Mouse (Mus musculus) megakaryocyte progenitor cell, adult 5-6 weeks (primary cell): ENCODE measurements around the gene Plekhm3. TPM values are rescaled to one million over a fixed set of nuclear protein-coding genes. Genes with fewer than 3 reads are reported as not detected.

Experiments used
- ATAC-seq: replicated peaks from 2 replicates; pipeline ENCODE4 v1.8.0; 2016; ENCODE audit warnings: mild to moderate bottlenecking, moderate TSS enrichment, inconsistent platforms; ENCODE audit not compliant: poor library complexity
- total RNA-seq, 2 experiments: library from RNA; stranded (forward) in 1 of 2; stranded (reverse) in 1 of 2; fragments of 157-497, 149-512 nt in 1 of 2; fragments of 200-1000 nt in 1 of 2; gene quantifications; 2 replicates each; pipeline versions ENCODE4 v1.2.3 to v1.2.4; 2015 to 2017

The Plekhm3 gene
- total RNA-seq, 2 experiments from 2014 or later, result 3.3 to 9.2 TPM

GRCm38 (mm10) chr1:64836584-64836983 is 120.0 kb downstream of the Plekhm3 start:
- no peak for ATAC-seq

GRCm38 (mm10) chr1:64836114-64836513 is 120.5 kb downstream of the Plekhm3 start:
- ATAC-seq, result no peak

GRCm38 (mm10) chr1:64831552-64831951 is 125.1 kb downstream of the Plekhm3 start:
- ATAC-seq, result no peak

- ATAC-seq, result peak; percentile 20; the same call in 1 of the 2 replicates
Observed at GRCm38 (mm10) chr1:64827434-64827833, 129.2 kb downstream of the Plekhm3 start.

GRCm38 (mm10) chr1:64826348-64827103 is 130.1 kb downstream of the Plekhm3 start:
- no peak for ATAC-seq

- ATAC-seq, result peak; percentile 76
Observed at GRCm38 (mm10) chr1:64823564-64823963, 133.1 kb downstream of the Plekhm3 start.

GRCm38 (mm10) chr1:64817709-64818108 is 138.9 kb downstream of the Plekhm3 start:
- no peak for ATAC-seq

- ATAC-seq, result no peak
Observed at GRCm38 (mm10) chr1:64813182-64813581, 143.4 kb downstream of the Plekhm3 start.

- 0 out of 2 replicates have a peak, but pooled peaks have one; percentile 37 for ATAC-seq
Observed at GRCm38 (mm10) chr1:64811956-64812355, 144.7 kb downstream of the Plekhm3 start.

GRCm38 (mm10) chr1:64809085-64809484 is 147.5 kb downstream of the Plekhm3 start:
- ATAC-seq, result no peak

- no peak for ATAC-seq
Observed at GRCm38 (mm10) chr1:64807766-64808165, 148.9 kb downstream of the Plekhm3 start.

- ATAC-seq, result no peak
Observed at GRCm38 (mm10) chr1:64805217-64805616, 151.4 kb downstream of the Plekhm3 start.

GRCm38 (mm10) chr1:64802631-64803030 is 154.0 kb downstream of the Plekhm3 start:
- no peak for ATAC-seq

- ATAC-seq, result peak; percentile 14; the same call in 1 of the 2 replicates
Observed at GRCm38 (mm10) chr1:64797621-64798020, 159.0 kb downstream of the Plekhm3 start.

- ATAC-seq, result peak; percentile 93
Observed at GRCm38 (mm10) chr1:64796867-64797582, 159.6 kb downstream of the Plekhm3 start.

- ATAC-seq, result no peak
Observed at GRCm38 (mm10) chr1:64795284-64796040, 161.2 kb downstream of the Plekhm3 start.

GRCm38 (mm10) chr1:64794096-64794495 is 162.5 kb downstream of the Plekhm3 start:
- no peak for ATAC-seq

- ATAC-seq, result no peak
Observed at GRCm38 (mm10) chr1:64793234-64793530, 163.4 kb downstream of the Plekhm3 start.

GRCm38 (mm10) chr1:64792521-64793233 is 163.9 kb downstream of the Plekhm3 start:
- no peak for ATAC-seq

GRCm38 (mm10) chr1:64791826-64792225 is 164.8 kb downstream of the Plekhm3 start:
- ATAC-seq, result peak; percentile 52
